Mouse (Mus musculus): Measurements from ENCODE around the gene Snrpg. TPM values are rescaled to one million over a fixed set of nuclear protein-coding genes. Genes with fewer than 3 reads are reported as not detected.
"Not testable (repeated sequence)": the region's sequence is repeated elsewhere in the genome, so short reads cannot be mapped to it uniquely, and the experiment has no call there.

Gene Snrpg
- polyA plus RNA-seq, 1 experiment: 62.2 TPM

DNA sequence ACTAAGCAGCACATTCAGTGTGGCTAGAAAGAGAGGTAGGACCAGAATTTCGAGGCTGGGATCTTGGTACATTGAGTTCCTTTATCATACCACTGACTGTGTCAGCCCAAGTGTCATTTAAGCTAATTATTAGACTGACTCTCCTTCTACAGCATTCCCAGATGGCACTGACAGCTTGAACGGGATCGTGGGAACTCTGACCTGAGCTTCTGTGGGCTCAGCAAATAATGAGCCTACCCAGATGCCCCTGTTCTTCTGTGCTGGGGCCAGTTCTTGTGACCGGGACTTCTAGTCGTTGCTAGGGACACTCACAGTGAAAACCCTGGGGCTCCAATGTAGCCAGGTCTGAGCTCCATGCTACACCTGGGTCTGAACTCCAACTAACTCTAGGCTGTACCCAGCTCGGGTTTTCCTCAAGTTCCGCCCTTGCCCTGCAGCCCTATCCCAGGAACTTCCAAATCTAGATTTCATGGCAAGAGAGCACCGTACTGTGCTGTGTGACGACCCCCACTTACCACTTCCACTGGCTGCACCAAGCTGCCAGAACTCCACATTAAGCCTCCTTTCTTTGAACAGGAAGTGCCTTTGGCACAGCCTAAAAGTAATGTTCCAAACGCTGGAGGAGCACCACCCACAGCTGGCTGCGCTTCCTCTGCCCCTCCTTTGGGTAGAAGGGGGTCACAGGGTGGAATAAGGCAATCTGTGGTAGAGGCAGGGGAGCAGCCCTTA is 35.8 kb upstream of the Snrpg start:
- Histone ChIP-seq H3K27me3 (ENCODE audit: control insufficient read depth, insufficient read depth, low read length) (no peaks in the 10 kb centered on the region), H3K4me3 (replicated peaks; ENCODE audit: insufficient read depth, low read depth, low read length) (no peak overlapping the region), H3K4me1 (ENCODE audit: control insufficient read depth, insufficient read depth, low read length) (no peaks in the 10 kb centered on the region), H3K27ac (ENCODE audit: insufficient read depth, low read length) (no peak overlapping the region)
- DNase-seq: no peak
- 51% methylated on average over 11 of the region's 11 CpGs for WGBS
- TF ChIP-seq CTCF (IDR thresholded peaks at IDR 0.05; ENCODE audit: borderline replicate concordance, insufficient read depth, low read depth, low read length): no peak
- TF ChIP-seq POLR2A (IDR thresholded peaks at IDR 0.05; ENCODE audit: borderline replicate concordance, insufficient read depth, low read length): no peak

DNA sequence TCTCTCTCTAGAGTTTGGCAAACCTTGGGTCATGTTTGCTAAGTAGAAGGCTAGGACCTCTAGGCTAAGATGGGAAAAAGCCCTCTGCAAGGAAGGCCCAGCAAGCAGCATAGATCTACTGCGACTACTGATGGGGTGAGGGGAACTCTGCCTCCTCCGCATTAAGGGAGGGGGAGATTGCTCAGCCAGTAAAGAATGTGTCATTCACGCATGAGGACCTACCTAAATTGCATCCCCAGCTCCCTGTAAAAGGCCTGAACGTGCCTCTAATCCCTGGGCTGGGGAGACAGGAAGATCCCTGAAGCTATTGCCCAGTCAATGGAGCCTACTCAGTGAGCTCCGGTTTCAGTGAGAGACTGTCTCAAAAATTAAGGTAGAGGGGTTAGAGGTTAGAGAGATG is 35.2 kb upstream of the Snrpg start:
- DNase-seq: no peak
- 73% methylated on average over 5 of the region's 5 CpGs for WGBS
- H3K27ac ChIP-seq (ENCODE audit: insufficient read depth, low read length): no peak overlapping the region
- H3K4me3 ChIP-seq (replicated peaks; ENCODE audit: insufficient read depth, low read depth, low read length): no peak overlapping the region
- H3K27me3 ChIP-seq (ENCODE audit: control insufficient read depth, insufficient read depth, low read length): no peaks in the 10 kb centered on the region
- TF ChIP-seq POLR2A (IDR thresholded peaks at IDR 0.05; ENCODE audit: borderline replicate concordance, insufficient read depth, low read length) (no peak), CTCF (IDR thresholded peaks at IDR 0.05; ENCODE audit: borderline replicate concordance, insufficient read depth, low read depth, low read length) (no peak)
- H3K4me1 ChIP-seq (ENCODE audit: control insufficient read depth, insufficient read depth, low read length): no peaks in the 10 kb centered on the region

DNA sequence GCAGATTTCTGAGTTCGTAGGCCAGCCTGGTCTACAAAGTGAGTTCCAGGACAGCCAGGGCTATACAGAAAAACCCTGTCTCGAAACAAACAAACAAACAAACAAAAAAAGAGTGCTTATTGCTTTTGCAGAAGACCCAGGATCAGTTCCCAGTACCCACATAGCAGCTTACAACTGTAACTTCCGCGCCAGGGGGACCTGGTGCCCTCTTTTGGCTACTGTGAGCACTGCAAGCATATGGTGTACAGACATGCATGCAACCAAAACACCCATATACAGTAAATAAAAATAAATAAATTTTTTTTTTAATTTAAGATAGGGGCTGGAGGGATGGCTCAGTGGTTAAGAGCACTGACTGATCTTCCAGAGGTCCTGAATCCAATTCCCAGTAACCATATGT is 34.8 kb upstream of the Snrpg start:
- H3K4me3 ChIP-seq (replicated peaks; ENCODE audit: insufficient read depth, low read depth, low read length); DNase-seq; H3K27me3 ChIP-seq (ENCODE audit: control insufficient read depth, insufficient read depth, low read length); H3K27ac ChIP-seq (ENCODE audit: insufficient read depth, low read length); H3K4me1 ChIP-seq (ENCODE audit: control insufficient read depth, insufficient read depth, low read length): not testable (repeated sequence)
- 83% methylated on average over 4 of the region's 4 CpGs for WGBS

DNA sequence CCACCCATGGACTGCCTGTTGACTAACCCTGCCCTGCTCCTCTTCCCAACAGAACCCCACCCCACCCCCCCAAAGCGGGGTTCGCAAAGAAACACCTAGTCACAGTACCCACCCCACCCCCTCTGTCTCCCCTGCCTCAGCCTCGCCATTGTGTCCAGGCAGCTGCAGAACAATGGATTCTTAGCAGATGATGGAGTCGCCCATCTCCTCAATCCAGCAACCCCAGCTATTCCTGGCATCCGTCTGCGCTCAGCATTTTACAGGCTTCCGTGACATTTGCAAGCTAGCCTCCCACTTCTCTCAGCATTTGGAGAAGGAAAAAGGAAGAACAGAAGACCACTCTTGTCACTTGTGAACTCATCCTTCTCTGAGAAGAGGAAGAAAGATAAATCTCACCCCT is 27.4 kb upstream of the Snrpg start:
- Histone ChIP-seq H3K27ac (ENCODE audit: insufficient read depth, low read length) (no peak overlapping the region), H3K27me3 (ENCODE audit: control insufficient read depth, insufficient read depth, low read length) (no peaks in the 10 kb centered on the region), H3K4me3 (replicated peaks; ENCODE audit: insufficient read depth, low read depth, low read length) (no peak overlapping the region), H3K4me1 (ENCODE audit: control insufficient read depth, insufficient read depth, low read length) (no peaks in the 10 kb centered on the region)
- TF ChIP-seq POLR2A (IDR thresholded peaks at IDR 0.05; ENCODE audit: borderline replicate concordance, insufficient read depth, low read length) (no peak), CTCF (IDR thresholded peaks at IDR 0.05; ENCODE audit: borderline replicate concordance, insufficient read depth, low read depth, low read length) (no peak)
- WGBS: 10% methylated on average over 7 of the region's 7 CpGs
- no peak for DNase-seq

DNA sequence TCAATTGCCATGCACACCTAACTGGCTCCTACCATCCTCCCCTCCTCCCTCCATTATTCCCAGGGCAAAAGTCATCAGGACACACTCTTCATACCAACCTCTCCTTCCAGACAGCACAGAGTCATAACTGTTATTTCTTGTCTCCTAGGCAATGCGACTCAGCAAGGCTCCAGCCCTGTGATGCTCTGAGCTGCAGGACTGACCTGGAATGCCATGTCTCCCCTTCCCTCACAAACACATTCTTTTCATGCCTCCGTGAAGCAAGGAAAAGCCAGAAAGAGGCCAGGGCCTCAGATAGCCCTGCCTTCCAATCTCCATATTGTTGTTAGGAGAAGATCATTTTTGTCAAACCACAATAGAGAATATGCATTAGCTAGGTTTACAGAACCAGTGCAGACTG is 25.0 kb upstream of the Snrpg start:
- no peak overlapping the region for H3K27ac ChIP-seq (ENCODE audit: insufficient read depth, low read length)
- no peak for DNase-seq
- no peak overlapping the region for H3K4me3 ChIP-seq (replicated peaks; ENCODE audit: insufficient read depth, low read depth, low read length)
- WGBS: 51% methylated on average over 2 of the region's 2 CpGs
- no peak for TF ChIP-seq CTCF (IDR thresholded peaks at IDR 0.05; ENCODE audit: borderline replicate concordance, insufficient read depth, low read depth, low read length)
- no peak for TF ChIP-seq POLR2A (IDR thresholded peaks at IDR 0.05; ENCODE audit: borderline replicate concordance, insufficient read depth, low read length)
- H3K27me3 ChIP-seq (ENCODE audit: control insufficient read depth, insufficient read depth, low read length): no peaks in the 10 kb centered on the region
- no peaks in the 10 kb centered on the region for H3K4me1 ChIP-seq (ENCODE audit: control insufficient read depth, insufficient read depth, low read length)

DNA sequence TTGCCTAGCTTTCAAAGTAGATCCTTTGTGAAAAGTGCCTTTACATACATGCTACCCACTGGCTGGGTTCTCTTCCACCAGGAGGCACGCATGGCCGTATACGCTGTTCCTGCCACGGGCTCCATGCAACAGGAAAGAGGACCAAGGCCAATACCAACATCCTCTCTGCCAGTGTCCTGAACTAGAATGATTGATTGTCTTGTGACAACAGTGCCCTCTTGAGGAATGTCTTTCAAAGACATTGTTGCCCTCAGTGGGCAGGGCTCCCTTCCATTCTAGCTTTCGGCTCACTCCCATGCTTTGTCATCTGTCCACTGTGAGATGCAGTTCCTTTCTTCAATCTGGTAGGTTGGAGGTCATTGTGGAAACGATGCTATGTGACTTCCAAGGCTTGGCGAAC is 21.8 kb upstream of the Snrpg start:
- 37% methylated on average over 7 of the region's 7 CpGs for WGBS
- peak in 1 of 2 experiments; percentile 32 for DNase-seq

DNA sequence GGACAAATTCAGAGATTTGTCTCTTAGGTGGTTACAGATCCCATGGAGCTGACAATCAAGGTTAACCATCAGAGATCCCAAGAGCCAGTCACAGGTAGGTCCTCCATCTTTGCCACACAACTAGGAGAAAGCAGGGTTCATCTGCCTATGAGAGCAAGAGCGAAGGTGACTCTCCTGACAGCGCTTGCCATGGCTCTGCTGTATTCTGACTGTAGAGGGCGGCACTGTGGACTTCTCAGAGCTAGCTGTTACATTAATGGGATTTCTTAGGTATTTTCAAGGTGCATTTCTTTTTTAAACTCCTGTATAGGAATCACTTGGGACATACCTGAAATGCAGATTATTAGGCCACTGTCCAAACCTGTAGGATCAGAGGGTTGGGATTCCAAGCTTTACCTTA is 16.2 kb upstream of the Snrpg start:
- no peaks in the 10 kb centered on the region for H3K27me3 ChIP-seq (ENCODE audit: control insufficient read depth, insufficient read depth, low read length)
- no peaks in the 10 kb centered on the region for H3K4me1 ChIP-seq (ENCODE audit: control insufficient read depth, insufficient read depth, low read length)
- H3K4me3 ChIP-seq (replicated peaks; ENCODE audit: insufficient read depth, low read depth, low read length): no peak overlapping the region
- no peak for DNase-seq
- no peak overlapping the region for H3K27ac ChIP-seq (ENCODE audit: insufficient read depth, low read length)
- 68% methylated on average over 3 of the region's 3 CpGs for WGBS
- TF ChIP-seq CTCF (IDR thresholded peaks at IDR 0.05; ENCODE audit: borderline replicate concordance, insufficient read depth, low read depth, low read length): 0 out of 2 replicates have a peak, but pooled peaks have one; percentile 5
- no peak for TF ChIP-seq POLR2A (IDR thresholded peaks at IDR 0.05; ENCODE audit: borderline replicate concordance, insufficient read depth, low read length)

More for the DNA sequence above, 21.8 kb upstream of the Snrpg start:
- Histone ChIP-seq H3K4me1 (ENCODE audit: control insufficient read depth, insufficient read depth, low read length) (no peaks in the 10 kb centered on the region), H3K4me3 (replicated peaks; ENCODE audit: insufficient read depth, low read depth, low read length) (no peak overlapping the region), H3K27me3 (ENCODE audit: control insufficient read depth, insufficient read depth, low read length) (no peaks in the 10 kb centered on the region), H3K27ac (ENCODE audit: insufficient read depth, low read length) (no peak overlapping the region)
- TF ChIP-seq CTCF (IDR thresholded peaks at IDR 0.05; ENCODE audit: borderline replicate concordance, insufficient read depth, low read depth, low read length) (peak; percentile 62; the same call in 1 of the 2 replicates), POLR2A (IDR thresholded peaks at IDR 0.05; ENCODE audit: borderline replicate concordance, insufficient read depth, low read length) (no peak)

DNA sequence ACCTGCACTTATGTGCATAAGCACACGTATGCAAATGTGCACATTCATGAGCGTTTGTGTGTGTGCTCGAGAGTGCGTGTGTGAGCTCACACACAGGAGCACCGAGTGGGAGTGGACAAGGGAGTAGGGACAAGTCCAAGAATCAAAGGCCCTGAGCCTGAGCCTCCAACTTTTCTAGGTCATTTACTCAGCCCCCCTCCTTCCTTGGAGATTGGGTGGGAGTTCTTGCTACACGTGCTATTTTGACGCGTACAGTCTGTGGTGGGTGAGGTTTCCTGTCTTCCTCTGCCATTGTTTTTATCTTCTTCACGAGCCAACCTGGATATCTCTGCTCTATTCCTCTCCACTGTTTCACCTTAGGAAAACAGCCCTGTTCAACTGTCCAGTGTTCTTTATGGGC is 14.1 kb upstream of the Snrpg start:
- no peak for DNase-seq
- Histone ChIP-seq H3K4me3 (replicated peaks; ENCODE audit: insufficient read depth, low read depth, low read length) (no peak overlapping the region), H3K27ac (ENCODE audit: insufficient read depth, low read length) (no peak overlapping the region), H3K27me3 (ENCODE audit: control insufficient read depth, insufficient read depth, low read length) (no peaks in the 10 kb centered on the region), H3K4me1 (ENCODE audit: control insufficient read depth, insufficient read depth, low read length) (no peaks in the 10 kb centered on the region)
- 87% methylated on average over 9 of the region's 9 CpGs for WGBS
- no peak for TF ChIP-seq POLR2A (IDR thresholded peaks at IDR 0.05; ENCODE audit: borderline replicate concordance, insufficient read depth, low read length)
- TF ChIP-seq CTCF (IDR thresholded peaks at IDR 0.05; ENCODE audit: borderline replicate concordance, insufficient read depth, low read depth, low read length): no peak
